Mouse (Mus musculus) megakaryocyte-erythroid progenitor cell, adult 5-6 weeks (primary cell): ENCODE data around the gene Bex3. TPM values are rescaled to one million over a fixed set of nuclear protein-coding genes. Genes with fewer than 3 reads are reported as not detected.

Experiments used
- ATAC-seq: replicated peaks from 2 replicates; pipeline ENCODE4 v1.8.0; 2016; ENCODE audit warnings: mild to moderate bottlenecking, inconsistent platforms; ENCODE audit not compliant: severe bottlenecking, poor library complexity, low FRiP score, low TSS enrichment
- total RNA-seq, 2 experiments: library from RNA; stranded (forward) in 1 of 2; stranded (reverse) in 1 of 2; fragments of 200-1000, 215-1000 nt in 1 of 2; fragments of >200 nt in 1 of 2; fragmentation: Nextera tagmentation in 1 of 2; gene quantifications; 2 replicates each; pipeline ENCODE4 v1.2.3; 2014 to 2017

The Bex3 gene
- total RNA-seq, 2 experiments from 2014 or later, result 216 to 219 TPM

GRCm38 (mm10) chrX:136304295-136304694, 34.2 kb downstream of the Bex3 start:
- ATAC-seq, result 0 out of 2 replicates have a peak, but pooled peaks have one; percentile 47

- no peak for ATAC-seq
Measured at GRCm38 (mm10) chrX:136306196-136306595, 36.1 kb downstream of the Bex3 start.

- ATAC-seq, result no peak
Measured at GRCm38 (mm10) chrX:136313303-136313702, 43.2 kb downstream of the Bex3 start.

- ATAC-seq, result no peak
Measured at GRCm38 (mm10) chrX:136313792-136314564, 43.9 kb downstream of the Bex3 start.

- peak; percentile 92 for ATAC-seq
Measured at GRCm38 (mm10) chrX:136319953-136320352, 49.9 kb downstream of the Bex3 start.

Other genes starting within 250 kb of the Bex3 start
- gene Arxes1, start 236.9 kb upstream of the Bex3 start, total RNA-seq (2014; fragmentation: Nextera tagmentation), result not detected in 2 replicates
- gene Arxes1, start 236.9 kb upstream of the Bex3 start, total RNA-seq (2017), result not detected in 2 replicates
- 0.72 TPM in 1 of 2 replicates, not detected in the other for gene Bex2, start 202.0 kb upstream of the Bex3 start, total RNA-seq (2014; fragmentation: Nextera tagmentation)
- gene Bex2, start 202.0 kb upstream of the Bex3 start, total RNA-seq (2017), result not detected in 2 replicates
- gene Nxf3, start 185.0 kb upstream of the Bex3 start, total RNA-seq (2014; fragmentation: Nextera tagmentation), result 0.54 TPM in 1 of 2 replicates, not detected in the other
- gene Nxf3, start 185.0 kb upstream of the Bex3 start, total RNA-seq (2017), result not detected in 2 replicates
- 116 and 122 TPM in 2 replicates for gene Bex4, start 131.3 kb upstream of the Bex3 start, total RNA-seq (2014; fragmentation: Nextera tagmentation)
- gene Bex4, start 131.3 kb upstream of the Bex3 start, total RNA-seq (2017), result 78.6 and 91.4 TPM in 2 replicates
- gene Tceal8, start 97.9 kb upstream of the Bex3 start, total RNA-seq (2014; fragmentation: Nextera tagmentation), result 36.9 and 37.6 TPM in 2 replicates
- gene Tceal8, start 97.9 kb upstream of the Bex3 start, total RNA-seq (2017), result 75.5 and 112 TPM in 2 replicates
- not detected in 2 replicates for gene Tceal5, start 66.4 kb upstream of the Bex3 start, total RNA-seq (2014; fragmentation: Nextera tagmentation)
- 0.19 TPM in 1 of 2 replicates, not detected in the other for gene Tceal5, start 66.4 kb upstream of the Bex3 start, total RNA-seq (2017)
- not detected in 2 replicates for gene Tceal7, start 55.5 kb upstream of the Bex3 start, total RNA-seq (2014; fragmentation: Nextera tagmentation)
- gene Tceal7, start 55.5 kb upstream of the Bex3 start, total RNA-seq (2017), result not detected in 2 replicates
- not detected in 2 replicates for gene Bex1, start 54.7 kb upstream of the Bex3 start, total RNA-seq (2014; fragmentation: Nextera tagmentation)
- gene Bex1, start 54.7 kb upstream of the Bex3 start, total RNA-seq (2017), result 7.1 TPM in 1 of 2 replicates, not detected in the other
- 86.2 and 117 TPM in 2 replicates for gene Tceal9, start 25.2 kb upstream of the Bex3 start, total RNA-seq (2014; fragmentation: Nextera tagmentation)
- 259 and 379 TPM in 2 replicates for gene Tceal9, start 25.2 kb upstream of the Bex3 start, total RNA-seq (2017)
- not detected in 2 replicates for gene Kir3dl1, start 247.7 kb downstream of the Bex3 start, total RNA-seq (2014; fragmentation: Nextera tagmentation)
- gene Kir3dl1, start 247.7 kb downstream of the Bex3 start, total RNA-seq (2017), result not detected in 2 replicates